Mouse (Mus musculus) small intestine, adult 2 months (tissue): ENCODE measurements at regions not wholly inside any gene's neighbourhood (a gene's known extent, or its start where the extent isn't known, plus 50 kb on each side); places are given as distances from the start of the nearest gene placed in this dataset.

Experiments used
- CTCF ChIP-seq: fragments of 200-500 bp; IDR thresholded peaks from 2 replicates; pipeline ENCODE4 v1.5.1; 2012; ENCODE audit warnings: low read depth, mild to moderate bottlenecking, control low read depth, inconsistent platforms, low read length, moderate library complexity, mixed read lengths; ENCODE audit not compliant: insufficient replicate concordance, insufficient read length; ENCODE audit errors: extremely low read depth
- POLR2A ChIP-seq: fragments of 200-500 bp; IDR thresholded peaks from 2 replicates; pipeline ENCODE4 v1.6.1; 2012; ENCODE audit warnings: low read depth, mild to moderate bottlenecking, control low read depth, inconsistent platforms, low read length, moderate library complexity

- TF ChIP-seq POLR2A (no peak), CTCF (no peak)
Measured at GRCm38 (mm10) chr2:61052296-61052695, 89.3 kb upstream of the Rbms1 start.
